Mouse (Mus musculus): Measurements from ENCODE around the gene Metap2.

GRCm38 (mm10) chr10:93933980-93934379 is 37.1 kb upstream of the Metap2 start:
- TF ChIP-seq CTCF (IDR thresholded peaks at IDR 0.05; ENCODE audit: extremely low read depth, insufficient read length, insufficient replicate concordance, low read depth, low read length) (no peak), POLR2A (IDR thresholded peaks at IDR 0.05; ENCODE audit: low read depth, low read length) (no peak)
